Mouse (Mus musculus) CH12.LX (cell line): ENCODE results near the gene Cog2.

Experiments used
- E2F4 ChIP-seq: IDR thresholded peaks from 2 replicates; pipeline ENCODE4 v1.6.1; 2011; ENCODE audit warnings: low read depth, low read length, improper control_type of control experiment; ENCODE audit not compliant: insufficient replicate concordance
- EP300 ChIP-seq: IDR thresholded peaks from 2 replicates; pipeline ENCODE4 v1.6.1; 2011; ENCODE audit warnings: low read length, improper control_type of control experiment
- MAFK ChIP-seq: IDR thresholded peaks from 2 replicates; pipeline ENCODE4 v1.6.1; 2011; ENCODE audit warnings: low read length, improper control_type of control experiment; ENCODE audit not compliant: insufficient replicate concordance
- MAZ ChIP-seq: IDR thresholded peaks from 2 replicates; pipeline ENCODE4 v1.6.1; 2012; ENCODE audit warnings: low read depth, mild to moderate bottlenecking, inconsistent platforms, low read length, improper control_type of control experiment, moderate library complexity
- TBP ChIP-seq: conservative IDR thresholded peaks from 2 replicates; pipeline ENCODE4 v1.6.1; 2011; ENCODE audit warnings: low read depth, low read length, improper control_type of control experiment
- UBTF ChIP-seq: IDR thresholded peaks from 2 replicates; pipeline ENCODE4 v1.6.1; 2012; ENCODE audit warnings: low read depth, mild to moderate bottlenecking, inconsistent platforms, low read length, improper control_type of control experiment, moderate library complexity

- no peak for TF ChIP-seq E2F4
- no peak for TF ChIP-seq EP300
- no peak for TF ChIP-seq MAZ
- no peak for TF ChIP-seq TBP
- no peak for TF ChIP-seq UBTF
- TF ChIP-seq MAFK = no peak
These were observed 37.8 kb upstream of the Cog2 start for GRCm38 (mm10) chr8:124482790-124483189.
